Mouse (Mus musculus) neural tube, embryonic 15.5 days (tissue): ENCODE measurements around the gene Klhdc2. TPM values are rescaled to one million over a fixed set of nuclear protein-coding genes. Genes with fewer than 3 reads are reported as not detected.

Experiments used
- ATAC-seq: fragments of 200-750 bp; cut with Nextera tagmentation; 2 replicates; pipeline ENCODE4 v1.8.0; 2017; ENCODE audit warnings: mild to moderate bottlenecking, moderate TSS enrichment, moderate library complexity; ENCODE audit not compliant: low FRiP score
- H3K27ac ChIP-seq: fragments of 300-500 bp; sonication (generic); replicated peaks from 2 replicates; pipeline ENCODE4 v1.5.1; 2015; ENCODE audit warnings: mild to moderate bottlenecking, inconsistent platforms
- H3K27me3 ChIP-seq: fragments of 300-500 bp; sonication (generic); replicated peaks from 2 replicates; pipeline ENCODE4 v1.6.1; 2015; ENCODE audit warnings: inconsistent platforms
- H3K36me3 ChIP-seq: fragments of 300-500 bp; sonication (generic); 2 replicates; pipeline ENCODE4 v1.6.1; 2015; ENCODE audit warnings: inconsistent platforms
- H3K4me1 ChIP-seq: fragments of 300-500 bp; sonication (generic); 2 replicates; pipeline ENCODE4 v1.6.1; 2015; ENCODE audit warnings: inconsistent platforms
- H3K4me2 ChIP-seq: fragments of 300-500 bp; sonication (generic); 2 replicates; pipeline ENCODE4 v1.6.1; 2015; ENCODE audit warnings: inconsistent platforms, mild to moderate bottlenecking, moderate library complexity
- H3K4me3 ChIP-seq: fragments of 300-500 bp; sonication (generic); replicated peaks from 2 replicates; pipeline ENCODE4 v1.5.1; 2015; ENCODE audit warnings: mild to moderate bottlenecking, inconsistent platforms
- H3K9ac ChIP-seq: fragments of 300-500 bp; sonication (generic); replicated peaks from 2 replicates; pipeline ENCODE4 v1.6.1; 2015; ENCODE audit warnings: mild to moderate bottlenecking, inconsistent platforms
- H3K9me3 ChIP-seq: fragments of 300-500 bp; sonication (generic); replicated peaks from 2 replicates; pipeline ENCODE4 v1.6.1; 2016; ENCODE audit warnings: inconsistent platforms
- WGBS: fragments of 180-500 bp; shearing (Covaris S2); methylation state at CpG from one replicate; pipeline ENCODE4 v1.1.7; 2015; ENCODE audit warnings: mixed read lengths; 5-methylcytosine and 5-hydroxymethylcytosine counted together
- polyA plus RNA-seq: library from polyadenylated mRNA; unstranded; fragments of >200 nt; fragmentation: Nextera tagmentation; extraction: Ambion mirVana; gene quantifications from 2 replicates; pipeline ENCODE4 v1.2.1, GENCODE M21; 2015

The Klhdc2 gene
- polyA plus RNA-seq: 231 and 265 TPM in 2 replicates

GRCm38 (mm10) chr12:69296511-69297410 is at the start of gene Klhdc2:
Klhdc2 (plus strand) TSS chr12:69296681.
- WGBS: under 1% methylated on average over 98 of the region's 98 CpGs
- peak within 1 kb of the TSS; percentile 95 for H3K27ac ChIP-seq
- H3K9ac ChIP-seq: peak within 1 kb of the TSS; percentile 98
- H3K4me2 ChIP-seq: peak within 1 kb of the TSS; percentile 71
- H3K9me3 ChIP-seq: no peaks in the 10 kb centered on the region
- peak; percentile 97 for ATAC-seq
- H3K4me3 ChIP-seq: peak within 1 kb of the TSS; percentile 92
- no peaks in the 10 kb centered on the region for H3K27me3 ChIP-seq
- peaks cover 14% of the 10 kb centered on the region for H3K36me3 ChIP-seq
- peaks cover 28% of the 10 kb centered on the region for H3K4me1 ChIP-seq

GRCm38 (mm10) chr12:69249766-69250165 is 46.7 kb upstream of the Klhdc2 start:
- Histone ChIP-seq H3K4me1 (no peaks in the 10 kb centered on the region), H3K36me3 (no peaks in the 10 kb centered on the region), H3K9ac (no peak overlapping the region), H3K4me2 (no peak overlapping the region), H3K27ac (no peak overlapping the region), H3K4me3 (no peak overlapping the region), H3K9me3 (no peaks in the 10 kb centered on the region), H3K27me3 (no peaks in the 10 kb centered on the region)
- ATAC-seq: no peak
- 80% methylated on average over 4 of the region's 4 CpGs for WGBS

GRCm38 (mm10) chr12:69250756-69251155 is 45.7 kb upstream of the Klhdc2 start:
- WGBS: 83% methylated on average over 8 of the region's 8 CpGs

GRCm38 (mm10) chr12:69253806-69254205 is 42.7 kb upstream of the Klhdc2 start:
- no peaks in the 10 kb centered on the region for H3K9me3 ChIP-seq
- ATAC-seq: no peak
- H3K27ac ChIP-seq: no peak overlapping the region
- H3K4me1 ChIP-seq: no peaks in the 10 kb centered on the region
- H3K9ac ChIP-seq: no peak overlapping the region
- no peaks in the 10 kb centered on the region for H3K36me3 ChIP-seq
- 86% methylated on average over 1 of the region's 1 CpGs for WGBS
- H3K4me3 ChIP-seq: no peak overlapping the region
- H3K27me3 ChIP-seq: no peaks in the 10 kb centered on the region
- H3K4me2 ChIP-seq: no peak overlapping the region

More at GRCm38 (mm10) chr12:69250756-69251155, 45.7 kb upstream of the Klhdc2 start:
- Histone ChIP-seq H3K9me3 (no peaks in the 10 kb centered on the region), H3K4me2 (no peak overlapping the region), H3K4me3 (no peak overlapping the region), H3K27ac (no peak overlapping the region), H3K36me3 (no peaks in the 10 kb centered on the region), H3K4me1 (no peaks in the 10 kb centered on the region), H3K9ac (no peak overlapping the region), H3K27me3 (no peaks in the 10 kb centered on the region)
- no peak for ATAC-seq

- no peaks in the 10 kb centered on the region for H3K36me3 ChIP-seq
- 86% methylated on average over 11 of the region's 11 CpGs for WGBS
- no peaks in the 10 kb centered on the region for H3K4me1 ChIP-seq
These were observed 38.6 kb upstream of the Klhdc2 start for GRCm38 (mm10) chr12:69257836-69258235.

DNA sequence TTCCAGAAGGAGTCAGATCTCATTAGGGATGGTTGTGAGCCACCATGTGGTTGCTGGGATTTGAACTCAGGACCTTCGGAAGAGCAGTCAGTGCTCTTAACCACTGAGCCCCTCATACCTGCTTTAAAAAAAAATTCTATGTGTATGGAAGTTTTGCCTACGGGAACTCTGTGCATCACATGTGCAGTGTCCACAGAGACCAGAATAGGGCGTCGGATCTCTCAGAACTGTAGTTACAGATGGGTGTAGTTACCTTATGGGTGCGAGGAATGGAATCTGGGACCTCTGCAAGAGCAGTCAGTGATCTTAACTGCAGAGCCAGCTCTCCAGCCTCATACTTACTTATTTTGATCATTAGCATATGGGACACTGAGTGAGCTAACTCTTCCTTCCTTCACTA is 34.2 kb upstream of the Klhdc2 start:
- H3K9ac ChIP-seq: no peak overlapping the region
- H3K4me2 ChIP-seq: no peak overlapping the region
- H3K27ac ChIP-seq: no peak overlapping the region
- WGBS: 95% methylated on average over 5 of the region's 5 CpGs
- H3K4me1 ChIP-seq: no peaks in the 10 kb centered on the region
- no peak for ATAC-seq
- H3K27me3 ChIP-seq: no peaks in the 10 kb centered on the region
- H3K36me3 ChIP-seq: no peaks in the 10 kb centered on the region
- H3K9me3 ChIP-seq: no peaks in the 10 kb centered on the region
- no peak overlapping the region for H3K4me3 ChIP-seq

More at GRCm38 (mm10) chr12:69257836-69258235, 38.6 kb upstream of the Klhdc2 start:
- no peak overlapping the region for H3K4me2 ChIP-seq
- H3K9me3 ChIP-seq: no peaks in the 10 kb centered on the region
- no peak overlapping the region for H3K4me3 ChIP-seq
- H3K9ac ChIP-seq: no peak overlapping the region
- no peaks in the 10 kb centered on the region for H3K27me3 ChIP-seq
- no peak for ATAC-seq
- no peak overlapping the region for H3K27ac ChIP-seq

- Histone ChIP-seq H3K4me3 (no peak overlapping the region), H3K9me3 (no peaks in the 10 kb centered on the region), H3K9ac (no peak overlapping the region), H3K4me2 (no peak overlapping the region), H3K36me3 (no peaks in the 10 kb centered on the region), H3K4me1 (no peaks in the 10 kb centered on the region), H3K27ac (no peak overlapping the region), H3K27me3 (no peaks in the 10 kb centered on the region)
- WGBS: 93% methylated on average over 3 of the region's 3 CpGs
- no peak for ATAC-seq
These were observed 31.4 kb upstream of the Klhdc2 start for GRCm38 (mm10) chr12:69265031-69265430.

DNA sequence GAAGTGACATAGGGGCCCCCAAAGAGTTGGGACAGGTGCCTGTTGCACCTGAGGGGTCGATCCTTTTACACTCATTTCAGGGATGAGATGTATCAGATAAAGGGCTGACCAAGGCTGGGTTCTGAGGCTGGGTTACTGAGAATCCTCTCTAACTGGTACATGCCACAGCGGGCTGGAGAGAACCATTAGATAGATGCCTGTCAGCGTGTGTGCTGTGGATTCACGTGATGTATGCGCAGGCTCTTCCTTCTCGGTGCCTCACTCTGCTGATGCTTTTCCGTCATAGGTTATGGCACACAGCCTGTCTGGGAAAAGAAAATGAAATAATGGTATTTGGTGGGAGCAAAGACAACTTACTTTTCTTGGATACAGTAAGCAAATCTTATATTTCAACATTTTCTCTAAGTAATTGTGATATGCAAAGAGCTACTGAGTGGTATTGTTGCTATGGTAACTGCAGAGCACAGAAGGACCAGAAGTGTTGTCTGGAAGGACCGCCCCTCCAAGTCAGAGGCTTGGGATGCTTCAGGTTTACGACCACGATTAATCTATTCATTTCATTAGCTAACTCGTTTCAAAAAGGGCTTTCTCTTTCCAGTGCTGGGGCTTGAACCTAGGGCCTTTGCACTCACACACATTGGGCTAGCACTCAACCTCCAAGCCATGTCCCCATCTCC is 28.4 kb upstream of the Klhdc2 start:
- Histone ChIP-seq H3K36me3 (no peaks in the 10 kb centered on the region), H3K4me3 (no peak overlapping the region), H3K27ac (no peak overlapping the region), H3K9me3 (no peaks in the 10 kb centered on the region), H3K27me3 (no peaks in the 10 kb centered on the region), H3K4me2 (no peak overlapping the region), H3K9ac (no peak overlapping the region), H3K4me1 (no peaks in the 10 kb centered on the region)
- WGBS: 56% methylated on average over 11 of the region's 11 CpGs
- no peak for ATAC-seq

- no peaks in the 10 kb centered on the region for H3K36me3 ChIP-seq
- no peaks in the 10 kb centered on the region for H3K4me1 ChIP-seq
- H3K4me3 ChIP-seq: no peak overlapping the region
- no peaks in the 10 kb centered on the region for H3K27me3 ChIP-seq
- WGBS: 57% methylated on average over 2 of the region's 2 CpGs
- no peak overlapping the region for H3K27ac ChIP-seq
- ATAC-seq: no peak
- no peaks in the 10 kb centered on the region for H3K9me3 ChIP-seq
- no peak overlapping the region for H3K4me2 ChIP-seq
- no peak overlapping the region for H3K9ac ChIP-seq
These were observed 27.5 kb upstream of the Klhdc2 start for GRCm38 (mm10) chr12:69268956-69269355.

- Histone ChIP-seq H3K27me3 (no peaks in the 10 kb centered on the region), H3K27ac (no peak overlapping the region), H3K36me3 (no peaks in the 10 kb centered on the region), H3K4me1 (no peaks in the 10 kb centered on the region), H3K9me3 (no peaks in the 10 kb centered on the region), H3K4me3 (no peak overlapping the region), H3K9ac (no peak overlapping the region), H3K4me2 (no peak overlapping the region)
- no peak for ATAC-seq
- WGBS: 57% methylated on average over 1 of the region's 1 CpGs
These were observed 16.5 kb upstream of the Klhdc2 start for GRCm38 (mm10) chr12:69279931-69280469.

DNA sequence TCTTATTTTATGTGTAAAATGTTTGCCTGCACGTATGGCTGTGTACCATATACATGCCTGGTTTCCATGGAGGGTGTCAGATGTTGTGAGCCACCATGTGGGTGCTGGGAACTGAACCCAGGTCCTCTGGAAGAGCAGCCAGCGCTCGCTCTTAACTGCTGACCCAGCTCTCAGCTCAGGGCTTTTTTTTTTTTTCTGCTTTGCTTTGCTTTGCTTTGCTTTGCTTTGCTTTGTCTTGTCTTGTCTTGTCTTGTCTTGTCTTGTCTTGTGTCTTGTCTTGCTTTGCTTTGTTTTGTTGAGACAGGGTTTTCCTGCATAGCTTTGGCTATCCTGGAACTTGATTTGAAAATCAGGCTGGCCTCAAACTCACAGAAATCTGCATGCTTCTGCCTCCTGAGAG is 15.6 kb upstream of the Klhdc2 start:
- no peaks in the 10 kb centered on the region for H3K9me3 ChIP-seq
- H3K27me3 ChIP-seq: no peaks in the 10 kb centered on the region
- no peaks in the 10 kb centered on the region for H3K4me1 ChIP-seq
- no peak overlapping the region for H3K4me2 ChIP-seq
- H3K9ac ChIP-seq: no peak overlapping the region
- no peak overlapping the region for H3K27ac ChIP-seq
- H3K36me3 ChIP-seq: no peaks in the 10 kb centered on the region
- ATAC-seq: no peak
- no peak overlapping the region for H3K4me3 ChIP-seq
- WGBS: 92% methylated on average over 3 of the region's 3 CpGs

- 90% methylated on average over 7 of the region's 7 CpGs for WGBS
- Histone ChIP-seq H3K9ac (no peak overlapping the region), H3K27me3 (no peaks in the 10 kb centered on the region), H3K4me2 (no peak overlapping the region), H3K9me3 (no peaks in the 10 kb centered on the region), H3K36me3 (no peaks in the 10 kb centered on the region), H3K27ac (no peak overlapping the region), H3K4me3 (no peak overlapping the region), H3K4me1 (no peaks in the 10 kb centered on the region)
- no peak for ATAC-seq
These were observed 13.3 kb upstream of the Klhdc2 start for GRCm38 (mm10) chr12:69283146-69283545.
